Mouse (Mus musculus): ENCODE measurements at regions not wholly inside any gene's neighbourhood (a gene's known extent, or its start where the extent isn't known, plus 50 kb on each side); places are given as distances from the start of the nearest gene placed in this dataset.

DNA sequence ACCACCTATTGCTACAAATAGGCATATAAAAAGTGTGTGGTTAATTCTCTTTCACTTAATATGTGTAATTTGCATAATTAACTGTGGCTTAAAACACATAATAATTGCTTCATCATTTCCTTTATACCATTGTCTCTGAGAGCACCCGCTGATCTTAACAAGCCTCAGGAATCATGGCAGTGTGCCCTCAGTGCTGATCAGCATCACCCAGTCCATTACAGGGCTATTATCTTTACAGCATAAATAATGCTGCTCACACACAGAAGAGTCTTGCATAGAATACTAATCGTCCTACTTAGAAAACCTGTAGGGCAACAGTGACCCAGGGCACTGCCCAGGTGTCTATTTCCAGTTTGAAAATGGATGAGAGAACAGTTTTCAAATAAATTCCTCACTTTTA, 102.4 kb downstream of the Gm597 start:
- no peak for TF ChIP-seq ZNF384 (IDR thresholded peaks at IDR 0.05; ENCODE audit: low read depth, low read length)
- no peak for TF ChIP-seq CHD2 (IDR thresholded peaks at IDR 0.05; ENCODE audit: low read depth, low read length)
- no peak for TF ChIP-seq ZC3H11A (IDR thresholded peaks at IDR 0.05; ENCODE audit: borderline replicate concordance, low read depth, low read length)
- no peak for TF ChIP-seq MAFK (IDR thresholded peaks at IDR 0.05; ENCODE audit: insufficient read depth, low read depth, low read length)
- TF ChIP-seq HCFC1 (IDR thresholded peaks at IDR 0.05; ENCODE audit: borderline replicate concordance, insufficient read depth, low read length) = no peak
- Histone ChIP-seq H3K9me3 (ENCODE audit: control insufficient read depth, insufficient read depth, low read depth, low read length) (no peaks in the 10 kb centered on the region), H3K36me3 (ENCODE audit: control insufficient read depth, insufficient read depth, low read length, poor library complexity, severe bottlenecking) (no peaks in the 10 kb centered on the region), H3K9ac (ENCODE audit: insufficient read depth, low read depth, low read length, poor library complexity, severe bottlenecking) (no peak overlapping the region), H3K27ac (ENCODE audit: insufficient read depth, low read depth, low read length, poor library complexity, severe bottlenecking) (no peak overlapping the region), H3K4me1 (ENCODE audit: control insufficient read depth in 2 of 2, insufficient read depth in 2 of 2, low read length in 2 of 2, poor library complexity in 1 of 2) (no peaks in the 10 kb centered on the region), H3K4me3 (ENCODE audit: insufficient read depth in 1 of 2, low read depth in 1 of 2, low read length in 2 of 2, poor library complexity in 1 of 2, severe bottlenecking in 1 of 2) (no peak overlapping the region)
- no peak for DNase-seq (ENCODE audit: low read depth, low spot score)
- in situ Hi-C loops (cut with MboI; ENCODE audit: low sequenced_read_pairs in 2 of 2, unreplicated experiment in 2 of 2) = no loop called here

DNA sequence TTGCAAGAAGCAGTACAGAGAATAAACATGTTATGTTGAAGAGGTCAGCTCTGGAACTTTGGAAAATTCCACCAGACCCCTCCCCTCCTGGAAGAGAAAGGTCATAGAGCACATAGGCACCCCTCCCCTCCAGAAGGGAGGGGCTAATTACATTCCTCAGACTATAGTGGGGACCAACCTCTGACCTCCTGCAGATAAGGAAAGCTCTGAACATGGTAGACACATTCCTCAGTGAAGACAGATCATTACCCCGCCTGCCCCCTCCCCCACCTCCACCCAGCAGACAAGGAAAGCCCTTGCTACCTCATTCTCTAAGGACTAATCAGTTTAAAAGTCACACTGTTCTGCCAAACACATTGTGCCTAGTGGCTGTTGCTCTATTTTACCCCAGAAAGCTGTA, 104.7 kb downstream of the Gm597 start:
- H3K9me3 ChIP-seq (ENCODE audit: control insufficient read depth, insufficient read depth, low read depth, low read length) = no peaks in the 10 kb centered on the region
- peak; percentile 11 for DNase-seq (ENCODE audit: low read depth, low spot score)
- H3K4me1 ChIP-seq (ENCODE audit: control insufficient read depth in 2 of 2, insufficient read depth in 2 of 2, low read length in 2 of 2, poor library complexity in 1 of 2) = no peaks in the 10 kb centered on the region
- H3K27ac ChIP-seq (ENCODE audit: insufficient read depth, low read depth, low read length, poor library complexity, severe bottlenecking) = no peak overlapping the region
- no peak for TF ChIP-seq ZNF384 (IDR thresholded peaks at IDR 0.05; ENCODE audit: low read depth, low read length)
- no peak for TF ChIP-seq CHD2 (IDR thresholded peaks at IDR 0.05; ENCODE audit: low read depth, low read length)
- no peak for TF ChIP-seq ZC3H11A (IDR thresholded peaks at IDR 0.05; ENCODE audit: borderline replicate concordance, low read depth, low read length)
- TF ChIP-seq HCFC1 (IDR thresholded peaks at IDR 0.05; ENCODE audit: borderline replicate concordance, insufficient read depth, low read length) = no peak
- no peak for TF ChIP-seq MAFK (IDR thresholded peaks at IDR 0.05; ENCODE audit: insufficient read depth, low read depth, low read length)
- in situ Hi-C loops (cut with MboI; ENCODE audit: low sequenced_read_pairs in 2 of 2, unreplicated experiment in 2 of 2) = no loop called here
- H3K9ac ChIP-seq (ENCODE audit: insufficient read depth, low read depth, low read length, poor library complexity, severe bottlenecking) = no peak overlapping the region
- no peak overlapping the region for H3K4me3 ChIP-seq (ENCODE audit: insufficient read depth in 1 of 2, low read depth in 1 of 2, low read length in 2 of 2, poor library complexity in 1 of 2, severe bottlenecking in 1 of 2)
- no peaks in the 10 kb centered on the region for H3K36me3 ChIP-seq (ENCODE audit: control insufficient read depth, insufficient read depth, low read length, poor library complexity, severe bottlenecking)

- Histone ChIP-seq H3K4me3 (ENCODE audit: insufficient read depth in 1 of 2, low read depth in 1 of 2, low read length in 2 of 2, poor library complexity in 1 of 2, severe bottlenecking in 1 of 2) (no peak overlapping the region), H3K27ac (ENCODE audit: insufficient read depth, low read depth, low read length, poor library complexity, severe bottlenecking) (no peak overlapping the region), H3K36me3 (ENCODE audit: control insufficient read depth, insufficient read depth, low read length, poor library complexity, severe bottlenecking) (no peaks in the 10 kb centered on the region), H3K9me3 (ENCODE audit: control insufficient read depth, insufficient read depth, low read depth, low read length) (no peaks in the 10 kb centered on the region), H3K4me1 (ENCODE audit: control insufficient read depth in 2 of 2, insufficient read depth in 2 of 2, low read length in 2 of 2, poor library complexity in 1 of 2) (no peaks in the 10 kb centered on the region), H3K9ac (ENCODE audit: insufficient read depth, low read depth, low read length, poor library complexity, severe bottlenecking) (no peak overlapping the region)
- in situ Hi-C loops (cut with MboI; ENCODE audit: low sequenced_read_pairs in 2 of 2, unreplicated experiment in 2 of 2) = no loop called here
- DNase-seq (ENCODE audit: low read depth, low spot score) = no peak
- TF ChIP-seq HCFC1 (IDR thresholded peaks at IDR 0.05; ENCODE audit: borderline replicate concordance, insufficient read depth, low read length) (no peak), ZC3H11A (IDR thresholded peaks at IDR 0.05; ENCODE audit: borderline replicate concordance, low read depth, low read length) (no peak), CHD2 (IDR thresholded peaks at IDR 0.05; ENCODE audit: low read depth, low read length) (no peak), MAFK (IDR thresholded peaks at IDR 0.05; ENCODE audit: insufficient read depth, low read depth, low read length) (no peak), ZNF384 (IDR thresholded peaks at IDR 0.05; ENCODE audit: low read depth, low read length) (no peak)
Observed at GRCm38 (mm10) chr1:28640818-28641217, 139.2 kb downstream of the Gm597 start.

DNA sequence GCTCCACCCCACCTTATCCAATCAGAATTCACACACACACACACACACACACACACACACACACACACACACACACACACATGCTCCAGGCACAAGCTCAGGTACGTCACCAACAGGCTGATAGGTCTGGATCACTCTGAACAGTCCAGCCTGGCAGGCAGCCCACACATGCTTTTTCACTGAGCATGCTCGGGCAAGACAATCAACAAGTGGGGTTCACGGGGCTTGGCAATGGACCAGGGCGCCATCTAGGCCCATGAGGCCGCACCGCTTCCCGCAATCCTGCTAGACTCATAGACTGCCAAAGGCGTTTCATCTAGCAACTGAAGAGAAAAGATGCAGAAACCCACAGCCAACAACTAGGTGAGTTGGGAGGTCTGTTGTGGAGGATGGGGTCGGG, 157.3 kb downstream of the Gm597 start:
- in situ Hi-C loops (cut with MboI; ENCODE audit: low sequenced_read_pairs in 2 of 2, unreplicated experiment in 2 of 2) = no loop called here
- DNase-seq (ENCODE audit: low read depth, low spot score) = peak; percentile 3

DNA sequence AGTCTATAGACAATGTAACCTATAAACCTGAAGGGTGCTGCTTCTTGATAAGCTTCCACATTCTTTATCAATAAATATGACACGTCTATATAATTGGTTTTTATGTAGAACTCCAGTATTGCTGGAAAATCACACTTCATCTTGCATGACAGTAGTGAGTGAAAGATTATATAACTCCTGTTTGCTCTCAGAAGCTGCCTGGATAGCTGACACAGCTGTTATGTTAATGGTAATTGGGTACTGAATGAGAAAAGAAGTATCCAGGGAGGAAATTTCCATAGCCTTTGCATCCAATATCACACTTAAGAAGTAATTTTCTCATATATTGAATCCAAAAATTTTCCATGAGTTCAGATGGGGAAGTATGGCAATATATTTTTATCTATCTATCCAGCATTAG, 177.7 kb downstream of the Gm597 start:
- no peak for DNase-seq (ENCODE audit: low read depth, low spot score)
- Histone ChIP-seq H3K27ac (ENCODE audit: insufficient read depth, low read depth, low read length, poor library complexity, severe bottlenecking) (no peak overlapping the region), H3K4me1 (ENCODE audit: control insufficient read depth in 2 of 2, insufficient read depth in 2 of 2, low read length in 2 of 2, poor library complexity in 1 of 2) (no peaks in the 10 kb centered on the region), H3K36me3 (ENCODE audit: control insufficient read depth, insufficient read depth, low read length, poor library complexity, severe bottlenecking) (no peaks in the 10 kb centered on the region), H3K9ac (ENCODE audit: insufficient read depth, low read depth, low read length, poor library complexity, severe bottlenecking) (no peak overlapping the region), H3K4me3 (ENCODE audit: insufficient read depth in 1 of 2, low read depth in 1 of 2, low read length in 2 of 2, poor library complexity in 1 of 2, severe bottlenecking in 1 of 2) (no peak overlapping the region), H3K9me3 (ENCODE audit: control insufficient read depth, insufficient read depth, low read depth, low read length) (no peaks in the 10 kb centered on the region)
- TF ChIP-seq ZC3H11A (IDR thresholded peaks at IDR 0.05; ENCODE audit: borderline replicate concordance, low read depth, low read length) (no peak), HCFC1 (IDR thresholded peaks at IDR 0.05; ENCODE audit: borderline replicate concordance, insufficient read depth, low read length) (no peak), CHD2 (IDR thresholded peaks at IDR 0.05; ENCODE audit: low read depth, low read length) (no peak), MAFK (IDR thresholded peaks at IDR 0.05; ENCODE audit: insufficient read depth, low read depth, low read length) (no peak), ZNF384 (IDR thresholded peaks at IDR 0.05; ENCODE audit: low read depth, low read length) (no peak)
- in situ Hi-C loops (cut with MboI; ENCODE audit: low sequenced_read_pairs in 2 of 2, unreplicated experiment in 2 of 2) = no loop called here

More for the DNA sequence above, 157.3 kb downstream of the Gm597 start:
- no peaks in the 10 kb centered on the region for H3K36me3 ChIP-seq (ENCODE audit: control insufficient read depth, insufficient read depth, low read length, poor library complexity, severe bottlenecking)
- no peak overlapping the region for H3K9ac ChIP-seq (ENCODE audit: insufficient read depth, low read depth, low read length, poor library complexity, severe bottlenecking)
- no peaks in the 10 kb centered on the region for H3K4me1 ChIP-seq (ENCODE audit: control insufficient read depth in 2 of 2, insufficient read depth in 2 of 2, low read length in 2 of 2, poor library complexity in 1 of 2)
- H3K4me3 ChIP-seq (ENCODE audit: insufficient read depth in 1 of 2, low read depth in 1 of 2, low read length in 2 of 2, poor library complexity in 1 of 2, severe bottlenecking in 1 of 2) = no peak overlapping the region
- no peaks in the 10 kb centered on the region for H3K9me3 ChIP-seq (ENCODE audit: control insufficient read depth, insufficient read depth, low read depth, low read length)
- H3K27ac ChIP-seq (ENCODE audit: insufficient read depth, low read depth, low read length, poor library complexity, severe bottlenecking) = no peak overlapping the region
- TF ChIP-seq CHD2 (IDR thresholded peaks at IDR 0.05; ENCODE audit: low read depth, low read length) (no peak), ZC3H11A (IDR thresholded peaks at IDR 0.05; ENCODE audit: borderline replicate concordance, low read depth, low read length) (no peak), MAFK (IDR thresholded peaks at IDR 0.05; ENCODE audit: insufficient read depth, low read depth, low read length) (no peak), HCFC1 (IDR thresholded peaks at IDR 0.05; ENCODE audit: borderline replicate concordance, insufficient read depth, low read length) (no peak), ZNF384 (IDR thresholded peaks at IDR 0.05; ENCODE audit: low read depth, low read length) (no peak)

Measured in ES-E14 (cell line).